Mouse (Mus musculus): Measurements from ENCODE around the gene C5ar2. TPM values are rescaled to one million over a fixed set of nuclear protein-coding genes. Genes with fewer than 3 reads are reported as not detected.

C5ar2 gene
- polyA plus RNA-seq, 1 experiment, result 0.40 TPM

GRCm38 (mm10) chr7:16196616-16197015, 47.3 kb downstream of the C5ar2 start:
- Histone ChIP-seq H3K4me1 (ENCODE audit: control insufficient read depth, insufficient read depth, insufficient read length, low read length) (no peaks in the 10 kb centered on the region), H3K27ac (replicated peaks; ENCODE audit: low read depth, low read length) (no peak overlapping the region), H3K4me3 (ENCODE audit: insufficient read depth, low read depth, low read length) (no peak overlapping the region)

GRCm38 (mm10) chr7:16193702-16194101, 50.3 kb downstream of the C5ar2 start:
- Histone ChIP-seq H3K27ac (replicated peaks; ENCODE audit: low read depth, low read length) (no peak overlapping the region), H3K4me3 (ENCODE audit: insufficient read depth, low read depth, low read length) (no peak overlapping the region), H3K4me1 (ENCODE audit: control insufficient read depth, insufficient read depth, insufficient read length, low read length) (no peaks in the 10 kb centered on the region)

GRCm38 (mm10) chr7:16192315-16192714, 51.6 kb downstream of the C5ar2 start:
- Histone ChIP-seq H3K4me3 (ENCODE audit: insufficient read depth, low read depth, low read length) (no peak overlapping the region), H3K4me1 (ENCODE audit: control insufficient read depth, insufficient read depth, insufficient read length, low read length) (no peaks in the 10 kb centered on the region), H3K27ac (replicated peaks; ENCODE audit: low read depth, low read length) (no peak overlapping the region)

GRCm38 (mm10) chr7:16187494-16187893, 56.5 kb downstream of the C5ar2 start:
- H3K27ac ChIP-seq (replicated peaks; ENCODE audit: low read depth, low read length), result no peak overlapping the region
- no peak overlapping the region for H3K4me3 ChIP-seq (ENCODE audit: insufficient read depth, low read depth, low read length)
- no peaks in the 10 kb centered on the region for H3K4me1 ChIP-seq (ENCODE audit: control insufficient read depth, insufficient read depth, insufficient read length, low read length)

Other genes starting within 250 kb of the C5ar2 start
- 6.1 and 7.4 TPM in 2 replicates for gene Bicra, start 196.2 kb downstream of the C5ar2 start, polyA plus RNA-seq (2012; ENCODE audit: insufficient read depth, insufficient read length, missing spikeins)
- not detected in 2 replicates for gene Zfp541, start 182.3 kb downstream of the C5ar2 start, polyA plus RNA-seq (2012; ENCODE audit: insufficient read depth, insufficient read length, missing spikeins)
- 132 and 141 TPM in 2 replicates for gene Napa, start 145.7 kb downstream of the C5ar2 start, polyA plus RNA-seq (2012; ENCODE audit: insufficient read depth, insufficient read length, missing spikeins)
- gene Kptn, start 124.3 kb downstream of the C5ar2 start, polyA plus RNA-seq (2012; ENCODE audit: insufficient read depth, insufficient read length, missing spikeins), result 13.2 and 18.1 TPM in 2 replicates
- not detected in 2 replicates for gene Slc8a2, start 114.3 kb downstream of the C5ar2 start, polyA plus RNA-seq (2012; ENCODE audit: insufficient read depth, insufficient read length, missing spikeins)
- gene Meis3, start 69.1 kb downstream of the C5ar2 start, polyA plus RNA-seq (2012; ENCODE audit: insufficient read depth, insufficient read length, missing spikeins), result 1.6 and 3.1 TPM in 2 replicates
- gene Dhx34, start 22.1 kb downstream of the C5ar2 start, polyA plus RNA-seq (2012; ENCODE audit: insufficient read depth, insufficient read length, missing spikeins), result 7.3 and 8.3 TPM in 2 replicates
- 3.6 and 5.2 TPM in 2 replicates for gene C5ar1, start 15.4 kb upstream of the C5ar2 start, polyA plus RNA-seq (2012; ENCODE audit: insufficient read depth, insufficient read length, missing spikeins)
- gene Inafm1, start 29.5 kb upstream of the C5ar2 start, polyA plus RNA-seq (2012; ENCODE audit: insufficient read depth, insufficient read length, missing spikeins), result 16.0 and 17.2 TPM in 2 replicates
- 26.4 and 28.6 TPM in 2 replicates for gene Ccdc9, start 42.6 kb upstream of the C5ar2 start, polyA plus RNA-seq (2012; ENCODE audit: insufficient read depth, insufficient read length, missing spikeins)
- gene Bbc3, start 64.2 kb upstream of the C5ar2 start, polyA plus RNA-seq (2012; ENCODE audit: insufficient read depth, insufficient read length, missing spikeins), result 5.0 and 10.8 TPM in 2 replicates
- 22.5 and 31.0 TPM in 2 replicates for gene Sae1, start 143.7 kb upstream of the C5ar2 start, polyA plus RNA-seq (2012; ENCODE audit: insufficient read depth, insufficient read length, missing spikeins)
- 11.0 and 12.2 TPM in 2 replicates for gene Zc3h4, start 156.8 kb upstream of the C5ar2 start, polyA plus RNA-seq (2012; ENCODE audit: insufficient read depth, insufficient read length, missing spikeins)
- 58.0 and 62.4 TPM in 2 replicates for gene Tmem160, start 208.6 kb upstream of the C5ar2 start, polyA plus RNA-seq (2012; ENCODE audit: insufficient read depth, insufficient read length, missing spikeins)
- gene Npas1, start 233.6 kb upstream of the C5ar2 start, polyA plus RNA-seq (2012; ENCODE audit: insufficient read depth, insufficient read length, missing spikeins), result not detected in 2 replicates